Mouse (Mus musculus) common myeloid progenitor, adult 5-6 weeks (primary cell): ENCODE data around the gene Rbm42. TPM values are rescaled to one million over a fixed set of nuclear protein-coding genes. Genes with fewer than 3 reads are reported as not detected.

Experiments
- ATAC-seq: replicated peaks from 2 replicates; pipeline ENCODE4 v1.8.0; 2016; ENCODE audit warnings: low read depth, mild to moderate bottlenecking, moderate TSS enrichment, inconsistent platforms; ENCODE audit not compliant: poor library complexity, severe bottlenecking
- total RNA-seq: library from RNA; stranded (forward); fragments of 200-1000, 187-1606 nt; gene quantifications from 2 replicates; pipeline ENCODE4 v1.2.3, GENCODE M21; 2017

Gene Rbm42
- total RNA-seq, 1 experiment from 2014 or later: 47.8 TPM

- no peak for ATAC-seq
Observed at GRCm38 (mm10) chr7:30592772-30593423, 57.2 kb downstream of the Rbm42 start.

- ATAC-seq: no peak
Observed at GRCm38 (mm10) chr7:30591605-30591951, 58.5 kb downstream of the Rbm42 start.

Other genes starting within 250 kb of the Rbm42 start
- 94.7 and 118 TPM in 2 replicates for gene Tyrobp, start 236.6 kb downstream of the Rbm42 start, total RNA-seq
- gene Hcst, start 230.5 kb downstream of the Rbm42 start, total RNA-seq: 9.4 and 11.9 TPM in 2 replicates
- 9.0 and 13.0 TPM in 2 replicates for gene Nfkbid, start 228.6 kb downstream of the Rbm42 start, total RNA-seq
- not detected in 2 replicates for gene Aplp1, start 204.8 kb downstream of the Rbm42 start, total RNA-seq
- not detected in 2 replicates for gene Kirrel2, start 192.6 kb downstream of the Rbm42 start, total RNA-seq
- 0.19 and 1.8 TPM in 2 replicates for gene Nphs1, start 192.0 kb downstream of the Rbm42 start, total RNA-seq
- gene Prodh2, start 156.7 kb downstream of the Rbm42 start, total RNA-seq: not detected in 2 replicates
- gene Arhgap33, start 115.3 kb downstream of the Rbm42 start, total RNA-seq: 5.2 and 9.1 TPM in 2 replicates
- gene Hspb6, start 98.1 kb downstream of the Rbm42 start, total RNA-seq: 3.2 and 4.2 TPM in 2 replicates
- gene Proser3, start 98.0 kb downstream of the Rbm42 start, total RNA-seq: 4.7 TPM in 2 replicates
- 20.8 and 21.2 TPM in 2 replicates for gene Lin37, start 90.5 kb downstream of the Rbm42 start, total RNA-seq
- 58.2 and 68.5 TPM in 2 replicates for gene U2af1l4, start 87.0 kb downstream of the Rbm42 start, total RNA-seq
- 3.7 and 5.4 TPM in 2 replicates for gene Gm49396, start 87.0 kb downstream of the Rbm42 start, total RNA-seq
- gene Psenen, start 86.7 kb downstream of the Rbm42 start, total RNA-seq: 117 and 174 TPM in 2 replicates
- gene Igflr1, start 84.9 kb downstream of the Rbm42 start, total RNA-seq: 1.8 TPM in 1 of 2 replicates, not detected in the other
- gene Kmt2b, start 61.6 kb downstream of the Rbm42 start, total RNA-seq: 8.9 and 24.9 TPM in 2 replicates
- 0.32 TPM in 1 of 2 replicates, not detected in the other for gene Zbtb32, start 51.4 kb downstream of the Rbm42 start, total RNA-seq
- not detected in 2 replicates for gene Upk1a, start 37.5 kb downstream of the Rbm42 start, total RNA-seq
- gene Cox6b1, start 24.2 kb downstream of the Rbm42 start, total RNA-seq: 396 and 504 TPM in 2 replicates
- gene Etv2, start 14.5 kb downstream of the Rbm42 start, total RNA-seq: not detected in 2 replicates
- gene Haus5, start 14.7 kb upstream of the Rbm42 start, total RNA-seq: 17.2 and 27.1 TPM in 2 replicates
- not detected in 2 replicates for gene Pmis2, start 21.3 kb upstream of the Rbm42 start, total RNA-seq
- not detected in 2 replicates for gene 2200002J24Rik, start 48.6 kb upstream of the Rbm42 start, total RNA-seq
- 1.1 and 1.8 TPM in 2 replicates for gene Atp4a, start 61.9 kb upstream of the Rbm42 start, total RNA-seq
- gene Tmem147, start 79.2 kb upstream of the Rbm42 start, total RNA-seq: 51.1 and 61.8 TPM in 2 replicates
- gene Gapdhs, start 93.4 kb upstream of the Rbm42 start, total RNA-seq: not detected in 2 replicates
- 0.78 TPM in 1 of 2 replicates, not detected in the other for gene Sbsn, start 101.2 kb upstream of the Rbm42 start, total RNA-seq
- 4.2 TPM in 1 of 2 replicates, not detected in the other for gene Dmkn, start 113.4 kb upstream of the Rbm42 start, total RNA-seq
- not detected in 2 replicates for gene Krtdap, start 137.6 kb upstream of the Rbm42 start, total RNA-seq
- gene Ffar2, start 173.5 kb upstream of the Rbm42 start, total RNA-seq: 20.3 and 28.0 TPM in 2 replicates
- not detected in 2 replicates for gene Ffar3, start 205.9 kb upstream of the Rbm42 start, total RNA-seq
- not detected in 2 replicates for gene Ffar1, start 211.2 kb upstream of the Rbm42 start, total RNA-seq
- gene Cd22, start 230.0 kb upstream of the Rbm42 start, total RNA-seq: 0.29 and 7.6 TPM in 2 replicates